Mouse (Mus musculus): Measurements from ENCODE around the gene Cox4i1. TPM values are rescaled to one million over a fixed set of nuclear protein-coding genes. Genes with fewer than 3 reads are reported as not detected.

Gene Cox4i1
- total RNA-seq, 2 experiments from 2014 or later: 1,012 to 1,017 TPM

DNA sequence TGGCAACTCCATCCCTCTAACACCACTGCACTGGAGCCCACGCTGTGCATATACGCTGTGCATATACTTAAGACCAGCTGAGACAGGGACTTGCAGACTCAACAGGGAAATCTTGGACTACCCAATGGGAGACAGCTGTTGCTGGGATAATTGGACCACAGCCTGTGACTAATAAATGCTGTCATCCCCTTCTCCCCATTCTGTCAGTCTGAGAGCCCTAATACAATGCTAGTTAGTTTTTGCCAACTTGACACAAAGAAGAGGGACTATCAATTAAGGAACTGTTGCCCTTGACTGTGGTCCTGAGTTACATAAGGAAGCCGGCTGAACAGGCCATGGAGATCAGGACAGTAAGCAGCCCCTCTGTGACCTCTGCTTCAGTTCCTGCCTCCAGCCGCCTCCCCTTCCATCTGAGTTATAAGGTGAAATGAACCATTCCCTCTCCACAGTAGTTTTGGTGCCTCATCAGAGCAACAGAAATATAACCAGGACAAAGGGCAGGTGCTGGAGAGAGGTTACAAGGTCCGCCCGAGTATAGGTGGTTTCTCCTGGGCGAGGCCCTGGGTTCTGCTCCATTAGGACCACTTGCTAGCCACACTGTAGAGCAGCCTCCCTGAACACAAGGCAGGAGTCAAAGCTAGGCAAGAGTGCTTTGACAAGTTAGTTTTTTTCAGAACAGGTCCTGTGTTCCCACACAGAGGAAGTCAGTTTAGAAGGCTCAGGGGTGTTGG is 11.5 kb upstream of the Cox4i1 start:
- intact Hi-C loops (cut with DNase I): no loop called here
- DNase-seq (ENCODE audit: extremely low spot score in 1 of 2, low spot score in 2 of 2): no peak

DNA sequence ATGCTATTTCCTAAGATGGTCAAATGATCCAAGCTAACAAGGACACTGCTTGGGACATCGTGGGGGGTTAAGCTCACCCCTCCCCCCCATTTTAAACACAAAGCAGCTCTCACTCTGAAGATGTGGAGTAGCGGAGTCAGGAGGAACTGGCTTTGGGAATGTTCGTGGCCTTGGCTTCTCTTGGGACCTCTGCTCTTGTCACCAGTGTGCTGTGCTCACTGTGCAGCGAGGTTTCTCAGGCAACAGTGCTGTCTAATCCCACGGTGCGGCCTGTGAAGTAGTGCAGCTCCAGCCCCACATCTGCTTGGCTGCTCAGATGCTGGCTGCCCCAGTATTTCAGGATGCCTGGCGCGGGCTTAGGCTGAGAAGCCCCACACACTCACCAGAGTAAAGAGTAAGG is 10.6 kb upstream of the Cox4i1 start:
- DNase-seq (ENCODE audit: extremely low spot score in 1 of 2, low spot score in 2 of 2): no peak
- intact Hi-C loops (cut with DNase I): no loop called here

GRCm38 (mm10) chr8:120664566-120664965 is 3.5 kb upstream of the Cox4i1 start:
- intact Hi-C loops (cut with DNase I): no loop called here
- no peak for DNase-seq (ENCODE audit: extremely low spot score in 1 of 2, low spot score in 2 of 2)

DNA sequence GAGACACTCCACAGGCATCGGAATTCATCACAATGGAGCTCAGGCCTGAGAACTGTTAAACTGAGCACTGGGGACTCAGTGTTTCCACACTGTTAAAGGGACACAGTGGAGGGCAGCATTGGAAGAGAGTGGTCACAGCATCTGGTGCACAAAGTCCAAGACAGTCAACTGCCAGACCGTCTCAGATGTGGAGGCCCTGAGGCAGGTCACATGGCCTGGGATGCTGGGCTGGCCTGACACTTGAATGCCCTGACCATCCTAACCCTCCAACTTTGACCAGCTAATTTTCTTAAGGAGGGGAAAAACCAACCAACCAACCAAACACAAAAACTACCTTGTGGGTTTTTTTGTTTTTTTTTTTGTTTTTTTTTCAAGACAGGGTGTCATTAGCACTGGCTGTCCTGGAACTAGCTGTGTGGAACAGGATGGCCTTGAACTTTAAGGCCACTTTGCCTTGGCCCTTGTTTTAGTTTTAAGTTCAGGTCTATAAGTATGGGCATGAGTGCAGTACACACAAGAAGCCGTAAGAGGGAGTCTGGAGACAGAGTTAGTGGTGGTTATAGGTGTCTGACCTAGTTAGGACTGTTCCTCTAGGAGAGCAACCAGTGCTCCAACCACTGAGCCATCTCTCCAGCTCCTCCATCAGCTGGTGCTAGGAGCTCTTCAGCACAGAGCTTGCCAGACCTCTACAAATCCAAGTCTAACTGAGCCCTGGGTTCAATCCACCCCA is 2.1 kb upstream of the Cox4i1 start:
- DNase-seq (ENCODE audit: extremely low spot score in 1 of 2, low spot score in 2 of 2): no peak
- intact Hi-C loops (cut with DNase I): no loop called here

DNA sequence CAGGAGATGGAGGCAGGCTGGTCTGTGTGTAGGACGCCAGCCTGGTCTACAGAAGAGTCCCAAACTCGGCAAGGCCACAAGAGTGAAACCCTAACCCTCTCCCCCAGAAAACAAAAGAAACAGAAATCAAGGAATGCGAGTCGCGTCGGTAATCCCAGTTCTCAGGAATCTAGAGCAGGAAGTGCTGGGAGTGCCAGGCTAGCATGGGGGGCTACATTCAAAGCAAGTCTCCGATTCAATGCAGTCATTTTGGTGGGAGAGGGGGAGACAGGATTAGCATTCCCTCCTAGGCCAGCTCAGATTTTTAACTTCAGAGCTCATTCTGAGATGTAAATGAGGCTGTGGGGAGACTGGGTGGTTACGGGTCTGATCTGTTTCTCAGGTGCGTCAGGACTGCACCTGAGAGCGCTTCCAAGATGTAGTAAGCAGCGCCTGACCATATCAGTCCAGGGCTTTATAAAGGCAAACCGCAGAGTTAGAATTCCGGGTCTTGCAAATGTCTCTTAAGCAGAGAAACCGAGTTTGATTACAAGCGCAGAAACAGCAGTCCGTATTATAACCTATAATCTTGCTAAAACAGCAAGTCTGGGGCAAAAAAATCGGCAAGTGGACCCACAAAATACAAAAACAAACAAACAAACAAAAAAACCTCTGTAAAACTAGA is 1.1 kb upstream of the Cox4i1 start:
- no peak for DNase-seq (ENCODE audit: extremely low spot score in 1 of 2, low spot score in 2 of 2)
- intact Hi-C loops (cut with DNase I): no loop called here

- intact Hi-C loops (cut with DNase I): no loop called here
- DNase-seq (ENCODE audit: extremely low spot score in 1 of 2, low spot score in 2 of 2): peak in 1 of 2 experiments; percentile 70
These were observed 418 bp downstream of the Cox4i1 start, which contains the start of gene Emc8 for GRCm38 (mm10) chr8:120668374-120668905. Gene Emc8 (minus strand): TSS chr8:120668573.

GRCm38 (mm10) chr8:120671775-120672174 is 3.8 kb downstream of the Cox4i1 start:
- intact Hi-C loops (cut with DNase I): no loop called here
- DNase-seq (ENCODE audit: extremely low spot score in 1 of 2, low spot score in 2 of 2): no peak

DNA sequence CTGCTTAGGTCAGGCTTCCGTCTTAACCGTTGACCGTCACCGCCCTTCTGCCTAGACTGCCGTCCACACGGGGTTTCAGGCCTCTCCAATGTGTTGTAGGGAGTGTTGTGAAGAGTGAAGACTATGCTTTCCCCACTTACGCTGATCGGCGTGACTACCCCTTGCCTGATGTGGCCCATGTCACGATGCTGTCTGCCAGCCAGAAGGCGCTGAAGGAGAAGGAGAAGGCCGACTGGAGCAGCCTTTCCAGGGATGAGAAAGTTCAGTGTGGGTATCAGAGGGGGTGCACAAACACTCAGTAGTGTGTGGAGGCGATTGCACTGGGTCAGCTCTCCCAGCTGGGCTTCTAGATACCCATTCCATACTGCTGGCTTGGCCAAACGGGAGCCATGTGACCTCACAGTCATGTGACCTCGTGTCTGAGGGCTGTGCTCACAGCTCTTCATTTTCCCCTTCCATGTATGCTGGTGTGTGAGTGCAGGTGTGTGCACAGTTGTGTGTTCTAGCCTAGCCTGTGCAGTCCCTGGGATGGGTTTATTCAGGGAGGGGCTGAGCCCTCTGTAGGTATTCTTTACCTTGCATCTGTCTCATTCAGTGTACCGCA is 4.7 kb downstream of the Cox4i1 start:
- intact Hi-C loops (cut with DNase I): no loop called here
- DNase-seq (ENCODE audit: extremely low spot score in 1 of 2, low spot score in 2 of 2): no peak

DNA sequence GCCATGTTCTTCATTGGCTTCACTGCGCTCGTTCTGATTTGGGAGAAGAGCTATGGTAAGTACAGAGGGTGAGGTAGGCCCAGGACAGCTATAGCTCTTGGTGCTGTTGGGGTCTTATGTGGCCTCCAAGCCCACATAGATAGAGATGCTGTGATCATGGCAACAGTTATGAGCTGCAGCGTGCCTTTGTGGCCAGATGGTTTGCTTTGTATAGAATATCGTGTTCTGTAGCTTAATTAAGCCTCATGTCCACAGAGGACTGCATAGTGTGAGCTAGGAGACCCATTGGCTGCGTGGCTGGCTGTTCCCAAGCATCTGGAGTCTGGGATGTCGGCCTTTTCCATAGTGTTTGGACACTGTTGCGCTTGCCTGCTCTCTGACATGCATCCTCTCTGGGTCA is 5.3 kb downstream of the Cox4i1 start:
- DNase-seq (ENCODE audit: extremely low spot score in 1 of 2, low spot score in 2 of 2): no peak
- intact Hi-C loops (cut with DNase I): no loop called here

GRCm38 (mm10) chr8:120675718-120676117 is 7.7 kb downstream of the Cox4i1 start:
- intact Hi-C loops (cut with DNase I): no loop called here
- no peak for DNase-seq (ENCODE audit: extremely low spot score in 1 of 2, low spot score in 2 of 2)

DNA sequence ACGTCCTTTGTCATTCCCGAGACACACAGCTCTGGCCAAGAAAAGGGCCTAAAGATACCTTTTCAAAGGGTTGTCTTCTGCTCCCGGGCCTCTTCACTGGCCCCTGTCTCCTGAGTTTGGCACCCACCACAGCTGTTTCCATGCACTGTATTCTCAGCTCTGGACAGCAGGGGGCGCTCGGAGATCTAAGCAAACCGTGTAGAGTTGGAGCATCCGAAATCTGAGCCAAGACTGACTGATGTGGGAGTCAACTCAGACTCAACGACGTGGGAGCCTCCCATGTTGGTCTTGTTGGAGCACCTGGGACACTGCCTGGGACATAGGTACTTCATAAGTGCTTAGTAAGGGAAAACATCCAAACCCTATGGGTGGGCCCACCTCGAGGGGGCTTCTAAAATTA is 10.4 kb downstream of the Cox4i1 start:
- intact Hi-C loops (cut with DNase I): no loop called here
- DNase-seq (ENCODE audit: extremely low spot score in 1 of 2, low spot score in 2 of 2): peak; percentile 76 to 88

GRCm38 (mm10) chr8:120679629-120680387 is 11.8 kb downstream of the Cox4i1 start:
- DNase-seq (ENCODE audit: extremely low spot score in 1 of 2, low spot score in 2 of 2): no peak
- intact Hi-C loops (cut with DNase I): loop anchor here (1.0 to 5.0 kb wide), 3 partner anchors 57 to 412 kb away; partner anchors contain the start of gene Irf8

GRCm38 (mm10) chr8:120680405-120680804 is 12.4 kb downstream of the Cox4i1 start:
- peak in 1 of 2 experiments; percentile 61 for DNase-seq (ENCODE audit: extremely low spot score in 1 of 2, low spot score in 2 of 2)
- intact Hi-C loops (cut with DNase I): loop anchor here (1.0 to 5.0 kb wide), 3 partner anchors 57 to 412 kb away; partner anchors contain the start of gene Irf8

- intact Hi-C loops (cut with DNase I): loop anchor here (5.0 kb wide), 2 partner anchors 56 to 411 kb away; partner anchors contain the start of gene Irf8
- DNase-seq (ENCODE audit: extremely low spot score in 1 of 2, low spot score in 2 of 2): no peak
These were observed 13.1 kb downstream of the Cox4i1 start for GRCm38 (mm10) chr8:120681113-120681512.

- peak in 1 of 2 experiments; percentile 75 for DNase-seq (ENCODE audit: extremely low spot score in 1 of 2, low spot score in 2 of 2)
- intact Hi-C loops (cut with DNase I): loop anchor here (5.0 kb wide), 2 partner anchors 54 to 409 kb away; partner anchors contain the start of gene Irf8
These were observed 15.6 kb downstream of the Cox4i1 start for GRCm38 (mm10) chr8:120683602-120684001.

DNA sequence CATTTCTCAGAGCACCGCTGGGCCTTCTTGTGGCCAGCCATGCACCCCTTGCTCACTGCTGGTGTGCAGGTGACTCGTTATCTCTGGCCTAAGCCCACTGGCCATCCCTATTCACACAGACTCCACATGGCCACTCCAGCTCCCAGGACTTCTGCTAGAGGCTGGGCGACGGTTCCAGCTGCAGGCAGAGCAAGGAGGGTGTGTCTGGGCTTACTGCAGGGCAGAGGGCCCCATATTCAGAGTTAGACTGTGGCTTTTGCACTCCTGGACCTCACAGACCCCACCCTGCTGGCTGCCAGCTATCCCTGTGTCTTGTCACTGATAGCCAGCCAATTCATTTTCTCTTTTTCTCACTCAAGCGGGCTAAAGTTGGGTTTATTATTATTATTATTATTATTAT is 16.1 kb downstream of the Cox4i1 start:
- DNase-seq (ENCODE audit: extremely low spot score in 1 of 2, low spot score in 2 of 2): no peak
- intact Hi-C loops (cut with DNase I): loop anchor here (5.0 kb wide), 2 partner anchors 53 to 408 kb away; partner anchors contain the start of gene Irf8

- intact Hi-C loops (cut with DNase I): no loop called here
These were observed 17.1 kb downstream of the Cox4i1 start for GRCm38 (mm10) chr8:120685097-120685496.

DNA sequence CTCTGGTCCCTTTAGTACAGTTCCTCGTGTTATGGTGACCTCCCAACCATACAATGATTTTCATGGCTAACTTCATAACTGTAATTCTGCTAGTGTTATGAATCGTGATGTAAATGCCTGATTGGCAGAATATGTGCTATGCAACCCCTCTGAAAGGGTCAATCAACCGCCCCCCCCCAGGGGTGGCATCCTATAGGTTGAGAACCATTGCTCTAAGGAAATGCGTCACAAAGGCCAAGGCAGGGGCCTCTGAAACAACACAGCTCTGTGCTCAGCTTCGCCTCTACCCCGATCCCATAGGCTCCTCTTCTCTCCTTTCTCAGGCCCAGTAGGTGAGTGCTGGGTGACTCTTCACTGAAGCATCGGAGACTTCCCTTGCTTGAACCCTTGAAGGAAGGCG is 17.6 kb downstream of the Cox4i1 start:
- intact Hi-C loops (cut with DNase I): no loop called here
- DNase-seq (ENCODE audit: extremely low spot score in 1 of 2, low spot score in 2 of 2): no peak

More at GRCm38 (mm10) chr8:120685097-120685496, 17.1 kb downstream of the Cox4i1 start:
- no peak for DNase-seq (ENCODE audit: extremely low spot score in 1 of 2, low spot score in 2 of 2)
